Mouse (Mus musculus) frontal cortex, postnatal 14 days (tissue): ENCODE measurements around the gene Prps1.
"Not testable (repeated sequence)": the region's sequence is repeated elsewhere in the genome, so short reads cannot be mapped to it uniquely, and the experiment has no call there.

ENCODE experiments used
- DNase-seq, 2 experiments: peaks; one replicate each; pipeline ENCODE4 v3.0.0; 2022; ENCODE audit warnings: low spot score in 2 of 2

The Prps1 gene

DNA sequence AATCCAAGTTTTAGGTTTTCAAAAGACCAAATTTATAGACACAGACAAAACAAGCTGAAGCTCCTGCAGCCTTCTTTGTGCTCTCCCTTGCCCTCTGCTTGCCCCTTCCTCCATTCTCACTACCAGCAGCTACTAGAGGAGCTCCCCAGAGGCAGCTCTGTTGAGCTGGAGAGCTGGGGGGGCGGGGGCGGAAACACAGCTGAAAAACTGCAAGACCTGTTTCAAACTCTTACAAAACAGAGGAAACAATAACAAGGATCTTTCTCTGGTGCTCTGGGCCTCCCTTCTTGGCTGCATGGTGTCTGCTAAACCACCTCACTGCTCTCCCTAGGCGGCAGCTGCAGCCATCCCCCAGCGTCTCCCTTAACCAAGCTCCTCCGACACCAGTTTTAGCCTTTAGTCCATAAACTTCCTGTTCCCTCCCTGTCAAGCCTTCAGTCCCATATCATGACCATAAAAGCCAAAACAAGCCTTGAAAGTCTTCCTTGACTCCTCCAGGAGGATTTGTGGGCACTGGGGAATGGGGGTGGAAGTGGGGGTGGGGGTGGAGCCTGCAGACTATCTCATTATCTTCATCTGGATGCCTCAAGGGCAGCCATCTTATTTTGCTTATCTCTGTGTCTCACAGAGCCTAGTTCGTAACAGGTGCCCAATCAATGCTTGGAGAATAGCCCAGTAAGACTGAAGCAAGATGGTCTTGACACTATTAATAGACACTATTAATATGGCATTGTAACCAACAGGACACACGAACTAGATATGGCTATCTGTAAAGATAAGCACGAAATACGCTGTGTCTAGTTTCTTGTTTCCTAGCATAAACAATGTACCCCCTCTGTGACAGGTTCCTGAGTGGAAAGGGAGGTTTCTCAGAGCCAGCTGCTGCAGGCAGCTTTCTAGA is 45.2 kb downstream of the Prps1 start:
- DNase-seq: no peak

DNA sequence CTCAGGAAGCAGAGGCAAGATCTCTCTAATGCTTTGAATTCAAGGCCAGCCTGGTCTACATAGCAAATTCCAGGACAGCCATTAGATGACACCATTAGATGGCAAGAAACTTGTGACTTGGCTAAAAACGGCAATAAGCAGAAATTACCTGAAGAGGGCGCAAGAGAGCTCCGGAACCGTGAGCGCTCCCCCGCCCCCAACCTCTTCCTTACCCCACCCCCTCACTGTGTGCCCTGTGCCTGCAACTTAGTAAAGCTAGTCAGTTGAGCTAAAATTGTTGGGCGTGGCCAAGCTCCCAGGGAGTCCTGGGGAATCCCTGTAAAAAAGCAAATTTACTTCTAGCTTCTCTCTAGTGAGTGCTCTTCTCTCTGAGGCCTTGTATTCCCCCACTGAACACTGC is 47.5 kb downstream of the Prps1 start:
- no peak for DNase-seq

DNA sequence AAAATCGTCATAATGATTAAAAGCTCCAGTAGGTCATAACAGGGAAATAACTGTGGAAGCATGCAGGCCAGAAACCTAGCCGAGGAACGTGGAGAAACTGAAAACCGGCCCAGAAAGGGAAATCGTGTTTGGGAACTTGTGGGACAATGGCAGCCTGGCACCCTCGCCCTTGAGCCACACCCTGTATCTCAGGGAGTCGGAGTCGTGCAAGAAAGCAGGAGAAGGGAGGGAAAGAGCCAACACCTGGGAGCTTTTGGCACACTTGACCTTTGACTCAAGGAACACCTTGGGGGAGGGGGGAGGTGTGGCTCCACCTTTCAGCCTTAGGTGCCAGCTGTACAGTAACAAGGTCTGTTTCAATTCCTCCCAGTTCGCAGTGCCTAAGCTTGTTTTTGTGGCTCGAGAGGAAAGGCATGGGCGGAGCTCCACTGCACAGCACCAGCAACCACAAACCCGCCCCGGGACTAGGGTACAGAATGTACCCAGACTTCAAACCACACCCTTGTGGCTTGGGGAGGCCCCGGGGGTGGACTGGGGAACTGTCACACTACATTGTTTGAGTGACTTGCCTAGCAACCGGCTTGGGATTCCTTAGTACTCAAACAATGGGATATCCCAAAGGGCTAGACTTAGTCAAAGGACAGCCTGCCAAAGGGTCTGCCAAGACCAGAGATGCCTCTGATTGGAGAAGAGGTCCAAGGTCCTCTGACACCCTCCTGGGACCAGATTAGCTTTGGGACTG is 49.3 kb downstream of the Prps1 start:
- peak in 1 of 2 experiments; percentile 12 for DNase-seq

DNA sequence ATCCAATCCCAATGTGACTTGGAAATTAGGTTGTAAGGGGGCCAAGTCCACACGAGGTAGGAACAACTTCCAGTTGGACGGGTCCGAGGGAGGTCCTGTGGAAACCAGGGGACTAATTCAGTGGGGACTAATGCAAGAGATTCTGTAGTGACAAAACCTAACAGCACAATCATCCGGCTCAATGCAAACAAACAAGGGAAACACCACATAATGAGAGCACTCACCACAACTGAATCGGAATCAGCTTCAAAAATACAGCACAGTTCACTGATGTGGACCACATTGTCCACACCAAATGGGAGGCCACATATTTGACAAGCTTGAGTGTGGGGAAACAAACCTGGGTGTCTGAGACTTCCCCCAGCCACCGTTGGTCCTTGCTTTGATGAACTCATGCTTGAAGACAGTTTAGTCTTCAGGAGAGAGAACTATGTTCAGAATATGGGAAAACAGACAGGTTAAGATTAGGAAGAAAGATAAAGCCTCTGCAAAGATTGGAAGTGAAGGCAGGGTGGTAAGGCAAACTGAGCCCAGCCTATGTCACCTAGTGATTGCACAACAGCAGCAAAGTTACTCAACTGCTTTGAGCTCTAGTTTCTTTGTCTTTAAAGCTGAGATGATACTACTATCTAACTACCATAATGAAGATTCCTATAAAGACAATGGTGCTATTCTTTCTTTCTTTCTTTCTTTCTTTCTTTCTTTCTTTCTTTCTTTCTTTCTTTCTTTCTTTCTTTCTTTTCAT is 50.2 kb downstream of the Prps1 start:
- no peak for DNase-seq

- no peak for DNase-seq
These were observed 51.0 kb downstream of the Prps1 start for GRCm38 (mm10) chrX:140507377-140507776.

- DNase-seq: not testable (repeated sequence)
These were observed 52.4 kb downstream of the Prps1 start for GRCm38 (mm10) chrX:140508791-140509190.

GRCm38 (mm10) chrX:140509817-140510216 is 53.4 kb downstream of the Prps1 start:
- DNase-seq: no peak

- peak; percentile 9 to 13 for DNase-seq
These were observed 54.5 kb downstream of the Prps1 start for GRCm38 (mm10) chrX:140510696-140511429.

DNA sequence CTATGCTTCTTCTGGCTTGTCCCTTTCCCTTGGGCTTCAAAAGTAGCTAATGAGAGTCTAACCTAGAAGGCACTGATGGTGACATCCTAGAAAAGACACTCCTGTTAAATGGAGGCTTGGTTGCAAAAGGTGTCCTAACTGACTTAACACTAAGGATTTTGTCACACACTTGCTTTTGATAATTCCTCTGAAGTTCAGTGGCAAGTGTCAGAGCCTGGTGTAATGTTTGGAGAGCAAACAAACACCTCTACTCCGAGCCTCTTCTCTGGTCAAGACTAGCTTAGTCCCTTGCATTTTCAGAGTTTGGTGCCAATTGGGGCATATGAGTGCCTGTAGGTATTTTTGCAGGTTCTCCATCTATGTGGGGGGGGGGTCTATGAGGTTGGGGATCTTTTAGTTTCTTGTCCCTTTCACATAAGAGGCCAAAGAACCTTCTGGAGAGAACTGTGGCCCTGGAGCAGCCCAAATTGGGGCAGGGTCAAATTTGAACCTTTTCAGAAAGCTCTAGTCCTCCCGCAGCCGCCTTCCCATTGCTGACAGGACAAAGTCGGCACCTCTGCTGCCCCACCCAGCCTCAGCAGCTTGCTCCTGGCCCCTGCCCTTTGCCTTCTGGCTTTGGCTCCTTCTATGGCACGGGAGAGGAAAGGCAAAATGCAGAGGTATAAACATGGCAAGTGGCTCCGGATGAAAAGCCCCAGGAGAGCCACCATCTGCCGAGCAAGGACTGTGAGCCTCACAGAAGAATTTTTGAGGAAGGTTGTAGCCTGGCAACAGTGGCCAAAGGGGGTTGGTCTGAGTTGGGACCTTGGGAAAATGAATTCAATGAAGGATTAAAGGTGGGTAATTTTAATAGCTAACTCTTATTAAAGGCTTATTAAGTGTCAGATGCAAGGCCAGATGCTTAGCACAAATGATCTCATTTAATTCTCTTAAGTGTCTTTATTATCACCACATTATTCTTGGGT is 55.6 kb downstream of the Prps1 start:
- DNase-seq: no peak

GRCm38 (mm10) chrX:140513379-140513778 is 57.0 kb downstream of the Prps1 start:
- DNase-seq: no peak

GRCm38 (mm10) chrX:140518351-140518750 is 61.9 kb downstream of the Prps1 start:
- DNase-seq: no peak

GRCm38 (mm10) chrX:140520146-140521102 is 64.0 kb downstream of the Prps1 start:
- DNase-seq: peak; percentile 62 to 75

- no peak for DNase-seq
These were observed 65.8 kb downstream of the Prps1 start for GRCm38 (mm10) chrX:140522071-140522765.

DNA sequence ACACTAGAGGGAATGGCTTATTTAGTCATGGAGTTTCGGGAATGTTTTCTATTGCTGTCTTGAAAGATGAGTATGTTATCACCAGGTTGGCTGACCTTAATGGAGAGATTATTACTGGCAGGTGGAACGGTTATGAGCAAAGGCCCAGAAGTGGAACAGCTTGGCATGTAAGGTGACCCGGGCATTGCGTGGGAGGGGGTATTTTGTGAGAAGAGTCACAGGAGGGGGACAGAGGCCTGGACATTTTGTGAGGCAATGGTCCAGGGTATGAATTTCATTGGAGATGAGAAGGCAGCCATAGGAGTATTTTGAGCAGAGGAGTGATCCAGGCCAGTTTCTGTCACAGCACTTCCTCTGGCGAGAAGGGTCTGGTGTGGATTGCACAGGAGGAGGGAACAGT is 67.8 kb downstream of the Prps1 start:
- no peak for DNase-seq
